Mouse (Mus musculus): ENCODE measurements at regions not wholly inside any gene's neighbourhood (a gene's known extent, or its start where the extent isn't known, plus 50 kb on each side); places are given as distances from the start of the nearest gene placed in this dataset.
A peak's percentile ranks its signal among the peaks of the same experiment; 100 is the strongest.

- ATAC-seq (replicated peaks; ENCODE audit: insufficient number of reproducible peaks, low FRiP score, low TSS enrichment, poor library complexity, severe bottlenecking): no peak
Observed at GRCm38 (mm10) chr2:169094011-169094754, 138.8 kb upstream of the Zfp64 start.

DNA sequence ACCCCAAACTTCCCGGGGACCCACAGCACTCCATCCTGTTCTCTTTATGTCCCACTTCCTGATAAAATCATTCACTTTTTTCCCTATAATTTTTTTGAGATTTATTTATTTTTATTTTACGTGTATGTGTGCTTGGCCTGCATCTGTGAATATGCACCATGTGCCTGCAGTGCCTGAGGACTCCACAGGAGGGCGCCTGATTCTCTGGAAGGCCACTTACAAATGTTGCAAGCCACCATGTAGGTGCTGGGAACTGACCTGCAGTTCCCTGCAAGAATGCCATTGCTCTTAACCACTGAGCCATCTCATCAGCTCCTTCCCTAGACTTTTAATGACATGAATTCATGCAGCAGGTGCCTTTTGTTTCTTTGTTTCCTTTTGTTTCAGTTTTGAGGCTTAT is 134.9 kb upstream of the Zfp64 start:
- no peak for ATAC-seq (replicated peaks; ENCODE audit: insufficient number of reproducible peaks, low FRiP score, low TSS enrichment, poor library complexity, severe bottlenecking)

GRCm38 (mm10) chr2:169088870-169089484 is 133.6 kb upstream of the Zfp64 start:
- 0 out of 2 replicates have a peak, but pooled peaks have one; percentile 31 for ATAC-seq (replicated peaks; ENCODE audit: insufficient number of reproducible peaks, low FRiP score, low TSS enrichment, poor library complexity, severe bottlenecking)

DNA sequence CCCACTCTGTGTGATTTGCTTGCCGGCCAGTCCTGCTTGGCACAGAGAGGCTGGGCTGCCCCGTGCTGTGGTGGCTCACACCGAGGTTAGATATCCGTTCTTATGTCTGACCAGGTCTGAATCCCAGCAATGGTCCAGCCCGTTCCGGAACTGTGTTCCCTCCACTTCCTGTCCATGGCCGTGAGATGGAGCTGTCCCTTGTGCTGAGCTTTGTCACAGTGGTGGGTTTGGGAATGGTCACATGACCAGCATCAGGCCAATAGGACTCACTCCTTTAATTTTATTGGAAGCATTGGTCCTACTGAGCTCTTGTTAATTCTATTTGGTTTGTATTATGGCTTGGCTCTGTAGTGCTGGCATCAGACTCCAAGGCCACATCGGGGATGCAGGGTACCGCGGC is 132.9 kb upstream of the Zfp64 start:
- no peak; the same call in 1 of the 2 replicates for ATAC-seq (replicated peaks; ENCODE audit: insufficient number of reproducible peaks, low FRiP score, low TSS enrichment, poor library complexity, severe bottlenecking)

GRCm38 (mm10) chr2:169071267-169071666 is 115.9 kb upstream of the Zfp64 start:
- no peak for ATAC-seq (replicated peaks; ENCODE audit: insufficient number of reproducible peaks, low FRiP score, low TSS enrichment, poor library complexity, severe bottlenecking)

DNA sequence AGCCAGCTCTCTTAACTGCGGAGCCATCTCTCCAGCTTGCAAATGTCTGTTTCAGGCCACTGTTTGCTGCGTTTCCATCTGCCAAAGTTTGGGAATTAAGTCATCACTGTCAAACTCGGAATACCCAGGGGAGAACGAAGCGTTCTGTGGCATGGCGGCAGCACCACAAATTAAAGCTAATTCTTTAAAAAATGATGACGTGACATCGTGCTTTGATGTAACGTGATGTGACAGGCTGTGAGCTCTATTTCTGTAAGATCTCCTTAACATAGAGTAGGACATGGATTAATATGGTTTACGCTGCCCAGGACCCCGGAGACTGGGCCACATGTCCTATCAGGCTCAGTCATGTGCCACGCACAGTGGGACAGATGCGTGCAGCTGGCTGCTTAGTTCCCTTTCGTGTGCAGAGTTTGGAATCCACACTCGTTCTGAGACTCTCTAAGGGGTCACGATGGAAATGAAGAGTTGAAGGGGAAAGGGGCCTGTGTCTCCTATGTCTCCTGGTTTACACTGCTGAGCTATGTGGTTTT is 109.8 kb upstream of the Zfp64 start:
- ATAC-seq (replicated peaks; ENCODE audit: insufficient number of reproducible peaks, low FRiP score, low TSS enrichment, poor library complexity, severe bottlenecking): no peak

GRCm38 (mm10) chr2:169061520-169061919 is 106.1 kb upstream of the Zfp64 start:
- ATAC-seq (replicated peaks; ENCODE audit: insufficient number of reproducible peaks, low FRiP score, low TSS enrichment, poor library complexity, severe bottlenecking): no peak; the same call in 1 of the 2 replicates

GRCm38 (mm10) chr2:169060495-169060894 is 105.1 kb upstream of the Zfp64 start:
- ATAC-seq (replicated peaks; ENCODE audit: insufficient number of reproducible peaks, low FRiP score, low TSS enrichment, poor library complexity, severe bottlenecking): no peak

DNA sequence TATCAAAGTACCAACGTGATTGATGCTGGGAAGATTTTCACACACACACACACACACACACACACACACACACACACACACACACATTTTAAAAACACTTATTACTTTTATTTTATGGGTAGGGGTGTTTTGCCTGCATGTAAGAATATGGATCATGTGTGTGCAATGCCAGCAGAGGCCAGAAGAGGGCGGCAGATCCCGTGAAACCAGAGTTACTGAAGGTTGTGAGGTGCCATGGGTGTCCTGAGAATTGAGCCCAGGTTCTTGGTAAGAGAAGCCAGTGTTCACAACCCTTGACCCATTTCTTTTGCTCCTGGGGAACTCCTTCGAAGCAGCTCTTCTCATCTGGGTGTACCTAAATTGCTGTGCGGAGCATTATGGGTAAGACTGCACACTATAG is 102.4 kb upstream of the Zfp64 start:
- no peak for ATAC-seq (replicated peaks; ENCODE audit: insufficient number of reproducible peaks, low FRiP score, low TSS enrichment, poor library complexity, severe bottlenecking)

DNA sequence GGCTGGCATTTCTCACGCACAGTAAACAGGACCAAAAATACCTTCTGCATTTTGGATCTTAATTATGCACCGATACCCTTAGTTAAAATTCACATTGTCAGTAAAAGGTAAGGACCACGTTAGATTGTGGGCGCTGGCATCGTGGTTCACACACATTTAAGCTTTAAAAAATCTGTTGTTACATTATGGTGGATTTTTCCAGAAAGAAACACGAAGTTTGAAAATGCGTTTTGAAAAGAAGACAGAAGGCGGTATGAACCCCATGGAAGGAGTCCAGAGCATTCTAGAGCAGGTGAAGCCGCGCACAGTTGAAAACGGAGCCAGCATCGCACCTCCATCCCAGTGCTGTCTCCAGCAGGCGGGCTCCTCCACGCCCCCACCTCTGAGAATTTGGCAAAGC is 94.6 kb upstream of the Zfp64 start:
- ATAC-seq (replicated peaks; ENCODE audit: insufficient number of reproducible peaks, low FRiP score, low TSS enrichment, poor library complexity, severe bottlenecking): no peak

GRCm38 (mm10) chr2:169041748-169042147 is 86.4 kb upstream of the Zfp64 start:
- ATAC-seq (replicated peaks; ENCODE audit: insufficient number of reproducible peaks, low FRiP score, low TSS enrichment, poor library complexity, severe bottlenecking): no peak

GRCm38 (mm10) chr2:169037975-169038374 is 82.6 kb upstream of the Zfp64 start:
- no peak for ATAC-seq (replicated peaks; ENCODE audit: insufficient number of reproducible peaks, low FRiP score, low TSS enrichment, poor library complexity, severe bottlenecking)

GRCm38 (mm10) chr2:169037519-169037918 is 82.1 kb upstream of the Zfp64 start:
- ATAC-seq (replicated peaks; ENCODE audit: insufficient number of reproducible peaks, low FRiP score, low TSS enrichment, poor library complexity, severe bottlenecking): no peak

DNA sequence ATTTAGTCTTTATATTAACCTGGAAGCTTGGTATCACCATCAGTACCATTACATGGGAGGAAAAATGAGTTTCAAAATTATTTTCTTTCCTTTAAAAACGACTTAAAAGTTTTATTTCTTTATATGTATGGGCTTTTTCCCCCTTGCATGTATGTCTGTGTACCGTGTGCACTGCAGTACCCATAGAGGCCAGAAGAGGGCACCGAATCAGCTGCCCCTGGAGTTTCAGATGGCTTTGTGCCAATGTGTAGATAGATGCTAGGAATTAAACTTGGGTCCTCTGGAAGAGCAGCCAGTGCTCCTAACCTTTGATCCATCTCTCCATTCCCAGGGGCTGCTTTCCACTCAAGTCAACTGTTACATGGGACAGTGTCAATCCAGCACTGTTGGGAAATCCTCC is 79.9 kb upstream of the Zfp64 start:
- ATAC-seq (replicated peaks; ENCODE audit: insufficient number of reproducible peaks, low FRiP score, low TSS enrichment, poor library complexity, severe bottlenecking): no peak

GRCm38 (mm10) chr2:169033997-169034396 is 78.6 kb upstream of the Zfp64 start:
- ATAC-seq (replicated peaks; ENCODE audit: insufficient number of reproducible peaks, low FRiP score, low TSS enrichment, poor library complexity, severe bottlenecking): no peak

DNA sequence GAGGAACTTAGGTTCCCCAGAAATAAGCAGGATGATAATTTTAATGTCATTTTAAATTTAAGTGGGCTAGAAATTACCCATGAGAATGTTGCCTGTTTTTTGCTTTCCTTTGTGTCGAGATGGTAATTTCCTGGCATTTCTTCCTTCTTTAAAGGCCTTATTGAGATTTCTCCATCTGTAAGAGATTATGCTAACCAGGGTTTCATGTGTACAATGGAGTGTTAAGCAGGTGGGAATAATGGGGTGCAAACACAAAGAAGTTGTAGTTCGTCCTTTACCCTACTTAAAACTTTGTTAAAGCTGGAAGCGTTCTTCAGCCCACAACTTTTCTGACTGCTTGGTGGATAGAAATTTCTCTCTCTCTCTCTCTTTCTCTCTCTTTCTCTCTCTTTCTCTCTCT is 77.8 kb upstream of the Zfp64 start:
- no peak for ATAC-seq (replicated peaks; ENCODE audit: insufficient number of reproducible peaks, low FRiP score, low TSS enrichment, poor library complexity, severe bottlenecking)

- no peak for ATAC-seq (replicated peaks; ENCODE audit: insufficient number of reproducible peaks, low FRiP score, low TSS enrichment, poor library complexity, severe bottlenecking)
Observed at GRCm38 (mm10) chr2:169028531-169029114, 73.2 kb upstream of the Zfp64 start.

- no peak for ATAC-seq (replicated peaks; ENCODE audit: insufficient number of reproducible peaks, low FRiP score, low TSS enrichment, poor library complexity, severe bottlenecking)
Observed at GRCm38 (mm10) chr2:169019037-169019436, 63.6 kb upstream of the Zfp64 start.

DNA sequence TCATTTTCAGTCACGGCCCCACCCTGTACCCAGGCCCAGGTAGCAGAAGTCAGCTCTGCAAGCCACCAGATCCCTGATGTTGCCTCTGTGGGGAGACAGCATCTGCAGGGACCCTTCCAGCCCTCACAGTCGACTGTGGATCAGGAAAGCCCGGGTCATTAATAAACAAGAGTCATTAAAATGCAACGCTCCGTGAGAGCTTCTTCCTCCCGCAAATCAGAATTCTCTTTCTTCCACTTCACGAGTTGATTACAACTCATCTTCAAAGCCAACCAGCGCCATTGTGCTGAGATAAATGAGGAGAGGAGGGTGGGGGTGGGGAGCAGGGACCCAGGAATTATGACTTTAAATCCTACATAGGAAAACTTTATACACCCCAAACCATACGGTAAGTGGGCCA is 54.9 kb upstream of the Zfp64 start:
- ATAC-seq (replicated peaks; ENCODE audit: insufficient number of reproducible peaks, low FRiP score, low TSS enrichment, poor library complexity, severe bottlenecking): no peak

DNA sequence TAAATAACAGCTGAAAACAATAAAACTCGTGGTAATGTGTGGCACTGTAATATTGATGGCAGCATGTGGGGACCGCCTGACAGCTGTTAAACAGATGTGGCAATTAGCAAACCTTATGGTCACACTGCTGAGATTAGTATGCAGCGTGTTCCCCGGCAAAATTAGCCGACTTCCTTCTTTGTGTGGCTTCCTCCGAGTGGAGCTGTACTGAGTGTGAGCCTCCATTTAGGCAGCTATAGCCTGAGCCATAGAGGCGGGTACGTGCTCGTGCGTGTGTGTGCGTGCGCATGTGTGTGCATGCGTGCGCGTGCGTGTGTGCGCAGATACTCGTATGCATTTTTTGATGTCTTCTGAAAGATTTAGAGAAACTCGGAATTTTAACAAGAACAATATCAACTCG is 53.4 kb upstream of the Zfp64 start:
- no peak for ATAC-seq (replicated peaks; ENCODE audit: insufficient number of reproducible peaks, low FRiP score, low TSS enrichment, poor library complexity, severe bottlenecking)
